Mouse (Mus musculus) embryo, embryonic 10 days (tissue): Measurements from ENCODE around the gene Cyth4.
A peak's percentile ranks its signal among the peaks of the same experiment; 100 is the strongest.

ENCODE experiments used
- DNase-seq: peaks from one replicate; pipeline ENCODE4 v3.0.0-alpha.2; 2015; ENCODE audit warnings: low spot score

Cyth4 gene

DNA sequence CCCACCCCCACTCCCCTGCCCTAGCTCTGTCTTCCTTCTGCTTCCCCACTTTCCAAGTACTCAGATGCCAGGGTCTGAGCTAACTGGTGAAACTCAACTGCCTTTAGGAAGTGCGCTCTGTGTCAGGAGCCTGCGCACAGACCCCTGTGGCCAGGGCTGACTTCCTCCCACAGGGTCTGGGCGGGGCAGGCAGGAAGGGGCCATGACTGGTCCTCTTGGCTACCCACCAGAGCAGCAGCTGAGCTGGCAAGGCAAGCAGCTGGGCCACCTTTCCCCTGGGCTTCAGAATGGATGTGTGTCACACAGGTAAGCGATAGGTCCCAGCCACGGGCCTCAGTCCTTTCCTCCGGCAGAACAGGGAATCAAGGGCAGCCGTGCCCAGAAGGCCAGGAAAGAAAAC, at the start of gene Cyth4:
Gene Cyth4 (plus strand): TSS at position 134 of the 400 bp plus-strand sequence.
- DNase-seq: no peak

DNA sequence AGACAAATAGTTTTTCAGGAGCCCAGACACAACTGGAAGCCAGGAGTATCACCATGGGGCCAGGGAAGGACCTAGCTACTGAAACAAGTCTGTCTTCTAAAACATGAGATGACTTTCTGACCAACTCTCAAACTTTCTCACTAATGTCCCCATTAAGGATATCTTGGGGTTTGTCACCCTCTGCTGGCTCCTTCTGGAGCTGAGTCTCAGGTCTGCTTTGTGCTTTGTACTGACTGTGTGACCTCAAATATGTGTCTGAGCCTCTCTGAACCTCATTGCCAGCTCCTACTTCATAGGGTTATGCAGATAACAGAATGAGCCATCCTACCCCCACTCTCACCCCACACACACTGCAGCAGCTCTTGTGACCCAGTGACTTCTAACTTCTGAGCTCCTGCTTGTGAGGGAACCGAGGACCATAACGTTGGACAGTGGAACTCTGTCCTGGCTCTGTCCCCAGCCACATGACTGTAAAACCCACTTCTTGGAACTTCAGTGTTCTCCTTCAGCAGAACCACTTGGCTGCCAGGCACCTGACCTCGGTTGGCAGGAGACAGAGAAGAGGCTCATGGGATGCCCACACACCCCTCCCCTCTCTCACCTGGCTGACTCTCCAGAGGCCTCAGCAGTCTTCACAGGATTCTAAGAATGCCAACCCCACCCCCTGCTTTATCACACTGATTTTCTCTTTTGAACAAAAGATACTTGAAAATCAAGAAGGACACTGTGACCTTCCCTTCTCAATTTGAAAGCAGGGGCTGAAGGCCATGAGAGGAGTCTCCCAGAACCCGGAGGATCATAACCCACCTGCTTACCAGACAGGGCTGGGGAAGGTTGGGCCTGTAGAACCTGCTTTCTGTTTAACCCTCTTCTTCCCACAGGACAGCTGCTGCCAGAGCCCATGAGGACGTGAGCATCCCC, 49.2 kb upstream of the Cyth4 start:
- DNase-seq: no peak

DNA sequence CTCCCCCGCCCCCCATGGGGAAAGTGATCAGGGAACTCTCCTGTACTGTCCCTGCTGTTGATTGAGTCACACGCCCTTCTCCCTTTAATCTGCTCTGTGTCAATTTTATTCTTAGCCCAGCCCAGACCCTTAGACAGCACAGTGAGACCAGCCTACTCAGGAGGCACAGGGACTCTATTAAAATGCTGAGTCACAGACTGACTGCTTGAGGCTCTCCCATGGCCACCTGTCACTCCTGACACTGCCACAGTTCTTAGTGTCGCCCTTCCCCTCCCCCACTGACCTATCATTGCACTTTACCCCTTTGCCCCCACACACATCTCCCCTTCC, 48.5 kb upstream of the Cyth4 start:
- peak; percentile 60 for DNase-seq

DNA sequence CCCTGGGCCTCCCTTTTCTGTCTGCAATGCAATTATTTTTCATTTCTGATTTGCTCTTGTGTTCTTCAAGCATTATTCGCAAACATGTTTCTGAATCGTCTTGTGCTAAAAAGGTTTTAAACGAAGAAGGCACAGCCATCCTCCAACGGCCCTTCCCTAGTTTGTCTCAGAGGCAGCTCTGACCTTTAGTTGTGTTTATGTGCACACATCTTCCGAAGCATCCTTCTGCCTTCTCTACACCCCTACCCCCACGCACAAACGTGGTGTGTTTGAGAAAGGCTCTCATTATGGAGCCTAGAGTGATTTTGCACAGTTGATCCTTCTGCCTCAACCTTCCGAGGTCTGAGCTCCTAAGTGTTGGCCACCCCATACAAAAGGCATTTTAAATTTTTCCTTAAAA, 48.1 kb upstream of the Cyth4 start:
- DNase-seq: no peak

DNA sequence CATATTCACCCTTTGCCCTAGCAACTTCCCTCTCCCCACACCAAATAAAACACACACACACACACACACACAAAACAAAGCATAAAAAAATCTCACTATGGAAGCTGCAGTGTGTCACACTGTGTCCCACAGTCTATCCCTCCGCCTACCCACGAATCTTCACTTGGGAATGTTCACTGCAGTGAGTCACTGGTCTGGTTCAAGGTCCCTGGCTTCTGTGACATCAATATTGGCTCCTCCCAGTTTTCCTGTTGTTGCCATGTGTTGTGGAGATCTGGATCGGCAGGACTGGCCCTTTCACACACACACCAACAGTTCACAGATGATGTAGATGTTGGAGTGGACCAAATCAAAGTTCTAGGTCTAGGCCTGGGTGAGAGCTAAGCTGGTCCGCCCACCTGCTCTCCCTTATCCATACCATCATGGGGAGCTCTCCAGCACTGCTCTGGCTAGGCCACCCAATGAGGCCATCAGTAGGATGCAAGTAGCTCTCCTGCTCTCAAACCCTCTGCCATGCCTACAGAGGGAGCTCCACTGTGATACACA, 47.6 kb upstream of the Cyth4 start:
- no peak for DNase-seq

DNA sequence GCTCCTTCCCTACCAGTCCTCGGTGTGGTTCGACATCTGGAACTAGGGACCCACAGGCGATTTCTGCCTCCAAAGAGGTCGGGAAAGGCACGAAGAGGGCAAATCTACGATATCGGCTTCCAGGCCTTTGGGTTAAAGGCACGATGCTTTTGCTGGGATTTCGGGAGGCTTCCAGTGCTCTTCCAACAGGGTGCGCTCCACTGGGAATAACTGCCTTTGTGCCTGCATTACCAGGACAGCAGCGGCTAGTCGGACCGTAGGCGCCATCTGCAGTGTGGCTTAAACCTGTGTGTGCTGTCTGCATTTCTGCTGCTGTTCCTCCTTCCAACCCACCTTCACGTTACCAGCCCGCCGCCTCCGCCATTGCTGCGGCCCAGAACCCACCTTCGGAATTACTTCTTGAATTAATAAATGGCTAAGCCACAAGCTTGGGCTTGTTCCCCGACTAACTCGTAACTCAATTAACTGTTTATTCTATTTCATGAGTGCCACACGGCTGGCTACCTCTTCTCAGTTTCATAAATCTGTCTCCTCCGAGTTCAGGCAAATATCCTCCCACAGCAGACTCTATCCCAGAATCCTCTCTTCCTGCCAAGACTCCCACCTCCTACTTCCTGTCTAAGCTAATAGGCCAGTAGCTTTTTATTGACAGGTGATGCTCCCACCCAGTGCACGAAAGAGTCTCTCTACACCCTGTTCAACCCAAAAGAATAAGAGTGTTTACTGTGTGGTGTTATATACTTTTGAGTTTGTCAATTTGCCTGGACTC, 42.1 kb upstream of the Cyth4 start:
- DNase-seq: peak; percentile 19

DNA sequence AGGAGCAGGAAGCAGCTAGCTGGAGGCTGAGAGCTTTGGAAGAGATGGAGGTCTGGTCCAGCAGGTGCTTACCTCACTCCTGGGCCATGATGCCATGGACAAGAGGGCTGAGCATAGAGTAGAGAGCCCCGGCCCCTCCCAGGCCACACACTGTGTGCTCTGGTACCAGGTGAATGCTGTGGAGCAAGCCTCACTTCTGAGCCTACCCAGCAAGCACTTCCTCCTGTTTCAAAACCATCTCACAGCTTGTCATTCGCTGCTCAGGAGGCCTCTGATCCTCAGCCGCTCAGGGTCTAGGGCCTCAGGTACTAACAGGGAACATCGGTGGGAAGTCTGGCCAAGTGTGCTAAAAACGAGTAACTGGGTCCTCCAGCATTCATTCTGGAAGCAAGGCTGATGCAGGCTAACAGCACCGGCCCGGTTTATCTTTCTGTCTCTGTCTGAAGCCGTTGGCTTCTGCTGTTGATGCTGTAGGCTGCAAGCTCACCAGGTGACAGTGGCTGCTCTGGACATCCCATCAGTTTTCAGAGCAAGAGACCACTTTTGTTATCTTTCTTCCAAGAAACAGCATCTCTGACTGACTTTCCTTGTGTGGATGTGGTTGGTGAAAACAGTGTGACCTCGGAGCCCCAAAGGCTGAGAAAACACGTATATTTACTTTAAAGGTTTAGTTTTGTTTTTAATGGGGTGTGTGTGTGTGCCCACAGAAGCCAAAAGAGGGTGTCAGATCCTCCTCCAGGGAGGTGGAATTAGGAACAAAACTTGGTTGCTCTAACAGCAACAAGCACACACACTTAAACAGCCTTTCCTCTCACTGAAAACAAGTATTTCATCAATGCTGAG, 38.9 kb upstream of the Cyth4 start:
- DNase-seq: no peak

DNA sequence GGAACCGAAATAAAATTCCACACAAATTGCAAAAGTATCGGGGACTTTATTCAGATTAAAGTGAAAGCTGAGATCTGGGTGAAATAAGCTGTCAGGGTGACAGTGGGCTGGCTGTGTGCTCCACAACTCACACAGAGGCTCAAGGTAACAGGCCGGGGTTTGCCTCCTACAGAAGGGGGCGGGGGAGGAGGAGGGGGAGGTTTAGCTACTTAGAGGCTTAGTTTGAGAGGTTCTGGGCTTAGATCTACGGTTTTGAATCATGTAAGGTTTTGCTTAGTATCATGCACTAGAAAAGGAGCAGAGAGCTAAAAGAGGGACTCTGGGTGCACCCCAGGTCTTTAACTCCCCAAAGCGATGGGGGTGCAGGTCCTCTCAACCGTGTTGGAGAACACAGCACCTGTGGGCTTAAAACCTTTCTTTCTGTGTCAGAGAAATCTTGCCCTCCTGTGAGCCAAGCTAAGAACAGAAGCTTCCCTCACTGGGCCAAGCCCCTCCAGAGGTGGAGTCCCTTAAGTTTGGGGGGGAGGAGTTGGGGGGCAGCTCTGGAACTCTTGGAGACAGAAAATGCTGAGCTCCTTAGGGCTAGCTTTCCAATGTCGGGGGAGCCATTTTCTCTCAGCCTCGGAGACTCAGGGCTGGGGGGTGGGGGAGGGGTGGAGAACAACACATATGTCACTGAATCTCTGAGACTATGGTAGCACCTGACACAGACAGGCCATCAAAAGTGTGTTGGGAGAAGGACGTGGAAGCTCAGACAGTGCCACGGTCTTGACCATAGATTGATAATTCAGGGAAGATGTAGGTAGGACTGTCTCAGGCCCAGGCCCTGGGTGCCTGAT, 37.5 kb upstream of the Cyth4 start:
- DNase-seq: no peak

DNA sequence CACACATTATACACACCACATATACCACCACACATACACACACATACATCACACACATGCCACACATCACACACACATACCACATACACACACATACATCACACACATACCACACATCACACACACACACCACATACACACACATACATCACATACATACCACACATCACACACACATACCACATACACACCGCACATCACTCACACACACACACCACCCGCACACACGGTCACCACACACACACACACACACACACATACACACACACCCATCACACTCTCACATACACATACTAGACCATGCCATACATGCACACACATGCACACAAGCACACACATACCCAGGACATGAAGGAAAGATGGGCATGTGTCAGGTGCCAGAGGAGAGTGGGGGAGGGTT, 33.5 kb upstream of the Cyth4 start:
- no peak for DNase-seq

DNA sequence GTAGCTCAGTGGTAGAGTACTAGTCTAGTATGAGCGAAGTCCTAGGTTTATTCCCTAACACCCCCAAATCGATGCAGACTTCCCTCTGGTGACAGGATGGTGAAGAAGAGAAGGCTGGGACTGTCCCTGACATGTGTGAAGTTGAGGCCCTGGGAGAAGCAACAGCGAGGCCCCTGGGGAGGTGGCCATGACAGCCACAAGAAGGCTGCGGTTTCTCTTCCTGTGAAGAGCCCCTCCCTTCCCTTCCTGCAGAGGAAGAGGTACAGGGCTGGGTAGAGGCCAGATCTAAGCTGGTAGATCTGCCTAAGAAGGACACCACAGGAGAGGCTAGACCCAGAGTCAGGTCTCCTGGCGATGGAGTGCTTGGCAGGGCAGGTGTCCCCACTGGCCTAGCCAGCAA, 32.9 kb upstream of the Cyth4 start:
- no peak for DNase-seq

DNA sequence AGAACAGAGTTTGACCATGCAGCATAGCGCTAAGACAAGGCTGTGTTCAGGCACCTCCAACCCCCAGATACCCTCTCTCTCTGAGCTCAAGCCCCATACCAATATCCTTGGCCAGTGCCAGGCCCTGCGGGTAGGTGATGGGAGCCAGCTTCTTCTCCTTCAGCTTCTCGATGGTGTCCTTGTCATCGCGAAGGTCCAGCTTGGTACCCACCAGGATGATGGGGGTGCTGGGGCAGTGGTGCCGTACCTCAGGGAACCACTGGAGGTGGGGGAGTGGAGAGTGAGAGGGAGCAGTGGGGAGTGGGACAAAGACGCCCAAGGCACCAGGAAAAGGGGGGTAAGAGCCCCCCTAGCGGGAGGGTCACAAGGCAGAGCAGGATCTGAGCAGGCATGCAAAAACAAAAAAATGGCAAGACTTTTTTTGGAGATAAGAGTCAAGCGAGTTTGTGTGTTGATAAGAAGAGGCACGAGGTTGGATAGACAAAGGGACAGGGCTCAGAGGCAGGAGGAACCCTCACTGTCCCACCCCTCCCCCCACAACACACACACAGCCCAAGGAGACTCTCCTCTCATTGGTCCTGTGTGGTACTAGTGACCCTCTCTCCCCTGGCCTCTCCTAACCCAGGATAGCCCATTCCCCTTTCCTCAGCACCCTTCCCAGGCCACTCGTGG, 31.9 kb upstream of the Cyth4 start:
- no peak for DNase-seq

DNA sequence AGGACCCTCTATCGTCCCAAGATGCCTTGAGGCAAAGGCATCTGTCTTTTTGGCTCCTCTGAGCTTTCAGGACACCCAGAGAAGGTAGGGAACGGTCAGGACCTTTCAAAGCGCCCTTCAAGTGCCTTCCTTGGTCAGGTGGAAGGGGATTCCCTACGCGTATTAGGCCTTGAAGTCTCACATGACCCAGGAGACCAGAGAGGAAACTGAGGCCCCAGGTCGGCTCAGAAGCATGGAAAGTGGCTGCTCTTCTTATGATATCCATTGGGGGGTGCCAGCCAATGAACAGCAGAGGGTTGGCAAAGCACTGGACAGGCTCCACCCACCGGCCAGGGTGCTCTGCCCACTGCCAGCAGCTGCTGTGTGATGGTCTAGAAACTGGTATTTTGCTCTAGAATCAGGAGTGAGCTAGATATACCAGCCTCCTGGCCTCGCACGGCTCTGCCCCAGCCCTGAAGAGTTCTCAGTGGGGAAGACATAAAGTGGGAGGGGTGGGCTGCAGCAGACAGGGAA, 29.2 kb upstream of the Cyth4 start:
- no peak for DNase-seq

DNA sequence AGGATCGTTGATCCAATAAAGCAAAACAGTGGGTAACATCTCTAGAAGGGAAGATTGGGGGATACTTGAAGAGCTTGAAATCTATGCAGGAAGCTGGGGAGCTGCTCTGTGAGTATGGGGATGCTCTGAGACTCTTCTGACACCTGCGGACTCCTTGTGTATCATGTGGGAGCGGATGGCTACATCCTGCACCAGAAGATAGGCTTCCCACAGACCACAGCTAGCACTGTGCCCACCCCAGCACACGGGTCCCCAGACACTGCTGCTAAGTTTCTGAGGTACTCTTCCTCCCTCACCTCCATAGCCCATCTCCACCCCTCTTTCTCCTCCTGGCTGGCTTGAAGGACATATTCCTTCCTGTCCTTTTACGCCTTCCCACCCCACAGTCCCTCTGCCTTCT, 26.7 kb upstream of the Cyth4 start:
- DNase-seq: no peak

DNA sequence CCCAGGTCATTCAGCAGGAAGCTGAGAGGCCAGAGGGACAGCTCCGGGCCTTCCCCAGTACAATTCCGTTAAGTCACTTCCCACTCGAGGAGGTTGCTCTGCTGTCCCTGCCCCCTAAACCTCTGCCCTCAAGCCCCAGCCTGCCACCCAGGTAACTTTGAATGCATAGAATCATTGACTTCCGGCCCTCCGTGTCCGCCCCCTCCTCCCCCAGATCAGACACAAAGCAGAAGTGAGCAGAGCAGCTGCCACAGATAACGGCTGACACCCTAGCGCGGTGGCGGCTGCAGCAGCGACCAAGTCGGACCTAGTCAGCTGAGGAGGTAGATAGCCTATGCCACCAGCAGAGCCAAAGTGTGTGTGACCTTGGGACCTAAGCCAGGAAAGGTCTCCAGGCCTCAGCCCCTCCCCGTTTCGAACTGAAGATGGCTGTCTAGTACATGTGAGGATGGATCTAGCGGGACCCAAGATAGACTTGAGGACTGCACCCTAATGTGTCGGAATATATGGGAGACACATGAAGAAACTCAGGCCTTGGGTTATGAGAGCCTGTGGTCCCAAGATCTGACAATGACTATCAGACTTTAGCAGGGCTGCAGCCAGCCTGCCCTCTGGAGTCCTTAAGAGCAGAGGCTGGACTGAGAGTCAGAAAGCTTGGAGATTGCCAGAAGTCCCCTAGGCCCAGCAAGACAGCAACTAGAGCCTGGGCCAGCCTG, 25.1 kb upstream of the Cyth4 start:
- peak; percentile 24 for DNase-seq

DNA sequence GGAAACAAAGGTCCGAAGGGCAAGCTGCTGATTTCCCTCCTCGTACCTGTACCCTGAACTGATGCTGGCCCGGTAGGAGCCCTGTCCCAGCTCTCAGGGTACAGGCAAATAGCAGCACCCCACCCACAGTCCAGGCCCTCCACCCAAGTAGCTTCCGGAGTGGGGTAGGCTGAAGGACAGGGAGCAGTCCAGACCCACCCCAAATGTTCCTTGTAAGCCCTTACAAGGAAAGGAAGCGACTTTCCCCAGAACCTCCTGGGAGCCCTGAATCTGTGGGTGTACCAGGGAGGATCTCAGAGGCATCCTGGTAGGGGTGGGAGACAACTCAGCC, 24.6 kb upstream of the Cyth4 start:
- no peak for DNase-seq

DNA sequence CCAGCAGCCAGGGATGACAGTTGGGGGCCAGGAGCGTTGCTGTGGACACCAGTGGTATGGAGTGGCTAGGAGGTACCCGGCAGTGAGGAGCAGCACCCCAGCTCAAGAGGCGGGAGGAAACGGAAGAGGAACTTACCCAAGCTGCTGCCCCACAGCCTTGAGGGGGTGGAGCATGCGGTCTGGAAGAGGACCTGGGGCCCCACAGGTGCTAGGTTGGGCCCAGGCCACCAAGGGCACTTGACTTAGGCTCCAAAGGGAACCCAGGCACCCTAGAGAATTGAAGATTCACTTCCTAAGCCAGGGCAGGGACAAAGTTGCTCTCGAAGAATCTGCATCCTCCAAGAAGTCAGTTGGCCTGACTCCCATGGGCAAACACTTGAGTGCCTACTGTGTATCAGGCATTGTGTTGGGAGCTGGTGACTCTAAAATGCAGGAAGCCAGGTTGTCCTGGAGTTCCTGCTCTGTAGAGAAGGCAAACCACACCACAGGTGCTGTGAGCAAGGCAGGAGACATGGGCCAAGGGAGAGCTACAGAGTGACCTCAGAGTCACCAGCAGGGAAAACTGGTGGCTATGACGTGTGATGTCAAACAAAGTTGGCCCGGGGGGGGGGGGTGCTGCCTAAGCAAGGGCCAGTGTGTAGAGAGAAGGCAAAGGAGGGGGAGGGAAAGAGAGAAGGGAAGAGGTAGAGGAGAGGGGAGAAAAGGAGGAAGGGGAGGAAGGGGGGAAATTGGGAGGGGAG, 24.0 kb upstream of the Cyth4 start, which contains the start of gene Rac2:
Gene Rac2 (minus strand): TSS at position 126 of the 740 bp plus-strand sequence.
- no peak for DNase-seq

DNA sequence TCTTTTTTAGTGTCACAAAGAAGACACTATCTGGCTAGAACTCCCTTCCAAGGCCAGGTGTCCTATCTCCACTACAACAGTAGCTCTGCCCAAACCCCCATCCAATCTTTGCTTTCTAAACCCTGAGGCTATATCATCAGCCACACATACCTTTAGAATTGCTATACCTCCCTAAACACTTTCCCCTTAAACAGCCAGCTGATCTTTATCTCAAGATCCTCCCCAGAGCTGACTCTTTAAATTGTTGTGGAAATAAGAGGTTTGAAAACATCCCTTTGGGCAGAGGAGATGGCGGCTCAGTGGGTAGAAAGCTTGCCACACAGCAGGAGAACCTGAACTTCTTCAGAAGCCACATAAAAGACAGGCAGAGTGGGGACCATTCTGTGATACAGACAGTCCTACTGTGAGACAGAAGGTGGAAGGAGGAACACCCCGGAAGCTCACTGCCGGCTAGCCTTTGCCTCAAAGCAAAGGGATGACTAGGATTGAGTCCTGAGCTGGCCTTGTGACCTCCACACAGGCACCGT, 20.5 kb upstream of the Cyth4 start:
- DNase-seq: no peak

DNA sequence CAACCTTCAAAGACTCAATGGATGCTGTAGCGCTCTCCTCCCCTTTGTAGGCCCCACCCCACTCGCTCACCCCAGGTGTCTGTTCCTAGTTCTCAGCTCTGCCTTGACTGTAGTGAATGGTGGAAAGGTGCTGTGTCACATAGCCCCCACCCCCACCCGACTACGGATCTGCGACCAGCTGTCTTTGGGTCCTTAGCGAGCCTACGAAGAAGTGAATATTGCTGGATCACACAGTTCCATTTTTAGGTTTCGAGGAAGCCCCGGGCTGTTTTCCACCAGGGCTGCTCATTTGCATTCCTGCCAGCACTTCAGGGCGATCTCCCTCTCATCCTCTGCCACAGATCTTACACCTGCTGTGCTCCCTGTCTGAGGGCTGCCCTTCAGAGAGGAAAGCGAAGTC, 13.5 kb upstream of the Cyth4 start:
- DNase-seq: no peak

DNA sequence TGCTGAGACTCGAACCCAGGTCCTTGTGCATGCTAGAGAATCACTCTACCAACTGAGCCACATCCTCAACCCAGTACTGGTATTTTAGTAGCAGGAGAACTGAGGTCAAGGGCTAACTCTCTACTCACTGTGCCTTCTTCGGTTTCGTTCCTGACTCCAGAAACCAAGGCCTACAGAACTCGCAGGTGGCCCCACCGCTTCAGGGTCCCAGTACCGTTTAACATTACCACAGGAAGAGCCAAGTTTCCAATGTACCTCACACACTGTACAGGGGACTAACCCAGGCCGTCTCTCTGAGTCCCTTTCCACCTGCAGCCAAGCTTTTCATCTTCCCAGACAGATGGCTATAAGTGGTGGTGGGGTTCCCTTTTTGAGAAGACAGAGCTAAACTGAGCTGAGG, 11.4 kb upstream of the Cyth4 start:
- DNase-seq: no peak
